Comparison of ENCODE assay signal across 18 mouse cellular contexts in genomic region chr10:71058070-71058469, GRCm38 (mm10).
A peak's percentile ranks its signal among the peaks of the same experiment; 100 is the strongest.
DNase-seq lines count a peak whose midpoint lies in the region; ATAC-seq and TF ChIP-seq lines count a peak whose summit lies in the region.
"Had no signal": no experiment of that assay in that cellular context is flagged by ENCODE, and none has a peak within 500 bp of the region (broad histone marks: within the 10 kb centered on the region; RNA-seq: fewer than 3 reads in every experiment).

No protein-coding gene starts in this region.

- TF ChIP-seq CTCF in hindbrain, postnatal 0 days (IDR thresholded peaks at IDR 0.05; ENCODE audit: low read depth) = no peak
- TF ChIP-seq CTCF in stomach, postnatal 0 days (IDR thresholded peaks at IDR 0.05; ENCODE audit: low read depth) = no peak
- TF ChIP-seq CTCF in heart, postnatal 0 days (IDR thresholded peaks at IDR 0.05; ENCODE audit: low read depth) = no peak

- H3K27me3 ChIP-seq in hindbrain, postnatal 0 days (ENCODE audit: insufficient read depth, low read length) = no peaks in the 10 kb centered on the region
- H3K27me3 ChIP-seq in hindbrain, embryonic 11.5 days (ENCODE audit: control insufficient read depth, insufficient read depth, low read length) = no peaks in the 10 kb centered on the region
- H3K27me3 ChIP-seq in stomach, embryonic 14.5 days (ENCODE audit: control insufficient read depth, insufficient read depth, low read length) = no peaks in the 10 kb centered on the region
- H3K27me3 ChIP-seq in stomach, postnatal 0 days (ENCODE audit: control insufficient read depth, insufficient read depth, low read length) = no peaks in the 10 kb centered on the region
- H3K27me3 ChIP-seq in heart, postnatal 0 days (ENCODE audit: control insufficient read depth, insufficient read depth, low read length) = no peaks in the 10 kb centered on the region
- H3K27me3 ChIP-seq: embryonic facial prominence, embryonic 13.5 days; forebrain, embryonic 13.5 days; hindbrain, embryonic 12.5 days; midbrain, embryonic 12.5 days; neural tube, embryonic 13.5 days had no signal

- no peaks in the 10 kb centered on the region for H3K9me3 ChIP-seq in hindbrain, postnatal 0 days (ENCODE audit: low read length)
- H3K9me3 ChIP-seq in hindbrain, embryonic 11.5 days (ENCODE audit: control insufficient read depth, low read length) = no peaks in the 10 kb centered on the region
- H3K9me3 ChIP-seq in stomach, embryonic 14.5 days (ENCODE audit: control insufficient read depth, low read depth, low read length) = no peaks in the 10 kb centered on the region
- H3K9me3 ChIP-seq in stomach, postnatal 0 days (ENCODE audit: control insufficient read depth, low read length) = no peaks in the 10 kb centered on the region
- H3K9me3 ChIP-seq in heart, postnatal 0 days (replicated peaks; ENCODE audit: control insufficient read depth, low read length) = no peaks in the 10 kb centered on the region
- H3K9me3 ChIP-seq: embryonic facial prominence, embryonic 13.5 days; forebrain, embryonic 13.5 days; hindbrain, embryonic 12.5 days; midbrain, embryonic 12.5 days; neural tube, embryonic 13.5 days had no signal

- DNase-seq in hindbrain, postnatal 0 days (ENCODE audit: low spot score) = no peak
- DNase-seq in hindbrain, embryonic 11.5 days (ENCODE audit: low spot score) = no peak
- DNase-seq in stomach, postnatal 0 days (ENCODE audit: low spot score) = no peak
- peak; percentile 35 for DNase-seq in heart, postnatal 0 days (ENCODE audit: low spot score)
- no peak for DNase-seq in MN1 (ENCODE audit: low spot score)
- DNase-seq in adrenal gland, postnatal 4 days (ENCODE audit: low spot score in 2 of 2) = no peak
- DNase-seq: cerebellum, adult 8-10 months; right cerebral cortex, postnatal 25 days; spleen, adult 18-20 months; thymus, postnatal 36 days had no signal

- no peak overlapping the region for H3K27ac ChIP-seq in hindbrain, postnatal 0 days
- no peak overlapping the region for H3K27ac ChIP-seq in hindbrain, embryonic 11.5 days (ENCODE audit: low read depth, low read length)
- peak overlapping the region; percentile 30; the same call in 1 of the 2 replicates for H3K27ac ChIP-seq in stomach, embryonic 14.5 days (ENCODE audit: low read length)
- H3K27ac ChIP-seq in stomach, postnatal 0 days (replicated peaks) = no peak overlapping the region
- H3K27ac ChIP-seq in heart, postnatal 0 days (ENCODE audit: low read depth) = peak overlapping the region; percentile 91
- H3K27ac ChIP-seq: forebrain, embryonic 13.5 days; hindbrain, embryonic 12.5 days; midbrain, embryonic 12.5 days; neural tube, embryonic 13.5 days had no signal

- ATAC-seq in hindbrain, postnatal 0 days = 0 out of 2 replicates have a peak, but pooled peaks have one; percentile 15
- ATAC-seq in hindbrain, embryonic 11.5 days (ENCODE audit: low FRiP score) = no peak
- ATAC-seq in stomach, embryonic 14.5 days (ENCODE audit: insufficient number of reproducible peaks, insufficient read depth, low FRiP score, low read depth) = no peak
- no peak for ATAC-seq in stomach, postnatal 0 days (ENCODE audit: low FRiP score, low TSS enrichment)
- 0 out of 2 replicates have a peak, but pooled peaks have one; percentile 48 for ATAC-seq in heart, postnatal 0 days (ENCODE audit: insufficient read depth, low read depth)
- ATAC-seq: forebrain, embryonic 13.5 days had no signal

- TF ChIP-seq EP300 in stomach, postnatal 0 days (optimal IDR thresholded peaks at IDR 0.05) = no peak
- no peak for TF ChIP-seq EP300 in heart, postnatal 0 days (IDR thresholded peaks at IDR 0.05; ENCODE audit: low read depth)

- no peak overlapping the region for H3K4me3 ChIP-seq in hindbrain, postnatal 0 days (ENCODE audit: low read length)
- H3K4me3 ChIP-seq in hindbrain, embryonic 11.5 days (ENCODE audit: low read depth, low read length) = no peak overlapping the region
- H3K4me3 ChIP-seq in stomach, embryonic 14.5 days (ENCODE audit: low read depth, low read length) = no peak overlapping the region
- no peak overlapping the region for H3K4me3 ChIP-seq in stomach, postnatal 0 days (ENCODE audit: low read depth, low read length)
- H3K4me3 ChIP-seq in heart, postnatal 0 days (ENCODE audit: low read depth, low read length) = no peak overlapping the region
- H3K4me3 ChIP-seq: embryonic facial prominence, embryonic 13.5 days; erythroblast, embryonic 14.5 days; forebrain, embryonic 13.5 days; hindbrain, embryonic 12.5 days; midbrain, embryonic 12.5 days; neural tube, embryonic 13.5 days had no signal

- H3K36me3 ChIP-seq in hindbrain, postnatal 0 days (ENCODE audit: insufficient read depth, low read length) = no peaks in the 10 kb centered on the region
- no peaks in the 10 kb centered on the region for H3K36me3 ChIP-seq in hindbrain, embryonic 11.5 days (ENCODE audit: control insufficient read depth, insufficient read depth, low read length)
- no peaks in the 10 kb centered on the region for H3K36me3 ChIP-seq in stomach, embryonic 14.5 days (ENCODE audit: control insufficient read depth, insufficient read depth, low read length)
- H3K36me3 ChIP-seq in stomach, postnatal 0 days (ENCODE audit: control insufficient read depth, insufficient read depth, low read length) = no peaks in the 10 kb centered on the region
- no peaks in the 10 kb centered on the region for H3K36me3 ChIP-seq in heart, postnatal 0 days (replicated peaks; ENCODE audit: control insufficient read depth, insufficient read depth, low read length)
- H3K36me3 ChIP-seq: embryonic facial prominence, embryonic 13.5 days; hindbrain, embryonic 12.5 days; midbrain, embryonic 12.5 days; neural tube, embryonic 13.5 days had no signal

- WGBS in hindbrain, postnatal 0 days = 71% methylated on average over 5 of the region's 5 CpGs
- 82% methylated on average over 5 of the region's 5 CpGs for WGBS in hindbrain, embryonic 11.5 days
- 77% methylated on average over 5 of the region's 5 CpGs for WGBS in stomach, embryonic 14.5 days
- WGBS in stomach, postnatal 0 days = 77% methylated on average over 5 of the region's 5 CpGs
- 52% methylated on average over 5 of the region's 5 CpGs for WGBS in heart, postnatal 0 days

- H3K4me1 ChIP-seq in hindbrain, postnatal 0 days (ENCODE audit: insufficient read depth, low read length) = 0 out of 2 replicates have a peak, but pooled peaks cover 5% of the 10 kb centered on the region
- no peaks in the 10 kb centered on the region for H3K4me1 ChIP-seq in hindbrain, embryonic 11.5 days (replicated peaks; ENCODE audit: control insufficient read depth, insufficient read depth, low read length)
- H3K4me1 ChIP-seq in stomach, embryonic 14.5 days (ENCODE audit: control insufficient read depth, insufficient read depth, low read length) = peaks cover 16% of the 10 kb centered on the region
- H3K4me1 ChIP-seq in stomach, postnatal 0 days (replicated peaks; ENCODE audit: control insufficient read depth, insufficient read depth) = peaks cover 4% of the 10 kb centered on the region; the same call in 1 of the 2 replicates
- H3K4me1 ChIP-seq in heart, postnatal 0 days (ENCODE audit: control insufficient read depth, insufficient read depth) = peaks cover 39% of the 10 kb centered on the region
- H3K4me1 ChIP-seq: midbrain, embryonic 12.5 days had no signal

- no peak overlapping the region for H3K9ac ChIP-seq in hindbrain, postnatal 0 days (replicated peaks; ENCODE audit: low read length)
- H3K9ac ChIP-seq in hindbrain, embryonic 11.5 days (ENCODE audit: low read depth, low read length) = no peak overlapping the region
- H3K9ac ChIP-seq in stomach, embryonic 14.5 days (replicated peaks; ENCODE audit: low read depth, low read length) = no peak overlapping the region
- no peak overlapping the region for H3K9ac ChIP-seq in stomach, postnatal 0 days (ENCODE audit: low read length)
- H3K9ac ChIP-seq in heart, postnatal 0 days (replicated peaks; ENCODE audit: low read depth, low read length) = no peak overlapping the region
- H3K9ac ChIP-seq: embryonic facial prominence, embryonic 13.5 days; forebrain, embryonic 13.5 days; hindbrain, embryonic 12.5 days; midbrain, embryonic 12.5 days; neural tube, embryonic 13.5 days had no signal

- H3K4me2 ChIP-seq in hindbrain, postnatal 0 days (ENCODE audit: low read depth, low read length) = no peak overlapping the region
- no peak overlapping the region for H3K4me2 ChIP-seq in hindbrain, embryonic 11.5 days (replicated peaks; ENCODE audit: low read depth, low read length)
- H3K4me2 ChIP-seq in stomach, embryonic 14.5 days (replicated peaks; ENCODE audit: low read depth, low read length) = no peak overlapping the region
- no peak overlapping the region for H3K4me2 ChIP-seq in stomach, postnatal 0 days (replicated peaks; ENCODE audit: low read depth)
- peak overlapping the region; percentile 47; the same call in 1 of the 2 replicates for H3K4me2 ChIP-seq in heart, postnatal 0 days (ENCODE audit: low read depth, low read length)
- H3K4me2 ChIP-seq: embryonic facial prominence, embryonic 13.5 days; forebrain, embryonic 13.5 days; hindbrain, embryonic 12.5 days; liver, embryonic 11.5 days; midbrain, embryonic 12.5 days; neural tube, embryonic 13.5 days had no signal

Comparison
In these comparisons a context has a peak if more than half of its experiments do, and no peak if none do; other contexts are left out.
1. ATAC-seq: peak in hindbrain, postnatal 0 days (single experiment) and heart, postnatal 0 days (single experiment); none in hindbrain, embryonic 11.5 days (single experiment), stomach, embryonic 14.5 days (single experiment) and stomach, postnatal 0 days (single experiment).
2. H3K27ac ChIP-seq: peak in stomach, embryonic 14.5 days (single experiment) and heart, postnatal 0 days (single experiment); none in hindbrain, postnatal 0 days (single experiment), hindbrain, embryonic 11.5 days (single experiment) and stomach, postnatal 0 days (single experiment).